Comparison of ENCODE assay signal across 8 mouse cellular contexts in the genomic region with DNA sequence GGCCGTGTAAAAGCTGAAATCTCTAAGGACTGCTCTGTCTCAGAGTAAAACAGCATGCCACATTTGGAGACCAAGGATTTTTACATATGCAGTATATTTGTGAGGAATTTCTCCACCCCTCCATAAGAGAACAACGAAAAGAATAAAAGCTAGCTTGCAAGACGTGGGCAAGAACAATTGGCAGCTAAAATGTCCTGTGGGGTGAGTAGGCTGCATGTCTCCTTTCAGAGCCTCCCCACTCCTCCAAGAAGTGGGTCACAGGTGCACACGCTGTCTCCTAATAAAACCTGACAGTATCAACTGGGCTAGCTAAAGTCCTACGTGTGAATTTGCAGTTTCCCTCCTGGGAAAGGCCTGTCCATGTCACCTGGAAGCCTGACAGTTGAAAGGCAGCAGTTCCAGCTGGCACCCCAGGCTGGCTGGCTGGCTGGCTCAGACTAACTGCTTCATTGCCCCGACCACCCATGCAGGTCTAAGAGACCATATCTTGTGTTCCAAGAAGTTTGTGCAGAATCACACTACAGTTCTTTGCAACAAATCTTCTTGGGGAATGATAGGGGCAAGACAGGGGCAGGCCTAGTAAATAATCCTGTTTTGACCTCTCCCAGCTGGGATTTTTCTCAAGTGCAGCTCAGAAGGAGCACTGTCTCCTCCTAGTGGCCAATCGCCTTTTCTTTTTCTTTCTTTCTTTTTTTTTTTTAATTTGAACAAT. TPM values are rescaled to one million over a fixed set of nuclear protein-coding genes. Genes with fewer than 3 reads are reported as not detected.
DNase-seq lines count a peak whose midpoint lies in the region; ATAC-seq lines count a peak whose summit lies in the region.

No protein-coding gene starts in this region.

- H3K27ac ChIP-seq in hindbrain, embryonic 12.5 days = no peak overlapping the region
- no peak overlapping the region for H3K27ac ChIP-seq in hindbrain, embryonic 13.5 days
- H3K27ac ChIP-seq in kidney, embryonic 15.5 days = no peak overlapping the region

- no peak overlapping the region for H3K4me2 ChIP-seq in hindbrain, embryonic 12.5 days (replicated peaks)
- no peak overlapping the region for H3K4me2 ChIP-seq in hindbrain, embryonic 13.5 days
- no peak overlapping the region for H3K4me2 ChIP-seq in kidney, embryonic 15.5 days

- H3K27me3 ChIP-seq in hindbrain, embryonic 12.5 days = no peaks in the 10 kb centered on the region
- H3K27me3 ChIP-seq in hindbrain, embryonic 13.5 days = no peaks in the 10 kb centered on the region
- H3K27me3 ChIP-seq in kidney, embryonic 15.5 days = no peaks in the 10 kb centered on the region

- peak; percentile 63 for DNase-seq in 416B (ENCODE audit: low read depth)
- DNase-seq in ES-CJ7 (ENCODE audit: low read depth, low spot score) = peak; percentile 41
- DNase-seq in adrenal gland, postnatal 4 days (ENCODE audit: low spot score in 2 of 2) = no peak
- DNase-seq in B cell, adult 2 months = no peak
- DNase-seq in urinary bladder, postnatal 36 days (ENCODE audit: low spot score in 2 of 2) = no peak

- 0 out of 2 replicates have a peak, but pooled peaks have one; percentile 26 for ATAC-seq in hindbrain, embryonic 12.5 days (ENCODE audit: low FRiP score)
- no peak; the same call in 1 of the 2 replicates for ATAC-seq in hindbrain, embryonic 13.5 days (ENCODE audit: low FRiP score)
- peak; percentile 87 for ATAC-seq in kidney, embryonic 15.5 days (replicated peaks; ENCODE audit: low FRiP score)

- H3K36me3 ChIP-seq in hindbrain, embryonic 12.5 days = no peaks in the 10 kb centered on the region
- no peaks in the 10 kb centered on the region for H3K36me3 ChIP-seq in hindbrain, embryonic 13.5 days
- no peaks in the 10 kb centered on the region for H3K36me3 ChIP-seq in kidney, embryonic 15.5 days

- H3K9me3 ChIP-seq in hindbrain, embryonic 12.5 days (replicated peaks) = no peaks in the 10 kb centered on the region
- no peaks in the 10 kb centered on the region for H3K9me3 ChIP-seq in hindbrain, embryonic 13.5 days
- no peaks in the 10 kb centered on the region for H3K9me3 ChIP-seq in kidney, embryonic 15.5 days (replicated peaks)

- no peak overlapping the region for H3K9ac ChIP-seq in hindbrain, embryonic 12.5 days
- no peak overlapping the region for H3K9ac ChIP-seq in hindbrain, embryonic 13.5 days
- no peak overlapping the region for H3K9ac ChIP-seq in kidney, embryonic 15.5 days

- no peak overlapping the region for H3K4me3 ChIP-seq in hindbrain, embryonic 12.5 days
- H3K4me3 ChIP-seq in hindbrain, embryonic 13.5 days = no peak overlapping the region
- no peak overlapping the region for H3K4me3 ChIP-seq in kidney, embryonic 15.5 days (replicated peaks)

- H3K4me1 ChIP-seq in hindbrain, embryonic 12.5 days = no peaks in the 10 kb centered on the region
- H3K4me1 ChIP-seq in hindbrain, embryonic 13.5 days (replicated peaks) = no peaks in the 10 kb centered on the region
- 0 out of 2 replicates have a peak, but pooled peaks cover 7% of the 10 kb centered on the region for H3K4me1 ChIP-seq in kidney, embryonic 15.5 days

- WGBS in hindbrain, embryonic 12.5 days = 37% methylated on average over 7 of the region's 7 CpGs
- 33% methylated on average over 7 of the region's 7 CpGs for WGBS in hindbrain, embryonic 13.5 days
- 18% methylated on average over 7 of the region's 7 CpGs for WGBS in kidney, embryonic 15.5 days

RNA-seq across cellular contexts. Expression of gene Slc31a2, which starts 0.9 kb away (rescaled TPM):
- polyA plus RNA-seq in hindbrain, embryonic 12.5 days (2016; fragmentation: Nextera tagmentation; extraction: Ambion mirVana) = 12.9 and 13.0 TPM in 2 replicates
- 15.2 and 15.3 TPM in 2 replicates for polyA plus RNA-seq in hindbrain, embryonic 13.5 days (2015; fragmentation: Nextera tagmentation; extraction: Ambion mirVana)
- 23.9 and 26.5 TPM in 2 replicates for polyA plus RNA-seq in kidney, embryonic 15.5 days (2015; fragmentation: Nextera tagmentation; extraction: Ambion mirVana)
- total RNA-seq in adrenal gland, postnatal 4 days (2021) = 10 to 100 TPM; 26.3 to 27.6 TPM

RNA-seq across cellular contexts. Expression of gene Zfp37, which starts 32.4 kb away (rescaled TPM):
- polyA plus RNA-seq in hindbrain, embryonic 12.5 days (2016; fragmentation: Nextera tagmentation; extraction: Ambion mirVana) = 29.4 and 30.2 TPM in 2 replicates
- 25.3 and 29.5 TPM in 2 replicates for polyA plus RNA-seq in hindbrain, embryonic 13.5 days (2015; fragmentation: Nextera tagmentation; extraction: Ambion mirVana)
- 10.2 and 11.3 TPM in 2 replicates for polyA plus RNA-seq in kidney, embryonic 15.5 days (2015; fragmentation: Nextera tagmentation; extraction: Ambion mirVana)
- total RNA-seq in adrenal gland, postnatal 4 days (2021) = 10 to 100 TPM; 11.3 to 12.3 TPM

Comparison
In these comparisons a context has a peak if more than half of its experiments do, and no peak if none do; other contexts are left out.
1. DNase-seq: peak in 416B (single experiment) and ES-CJ7 (single experiment); none in adrenal gland, postnatal 4 days (0 of 2), B cell, adult 2 months (0 of 2) and urinary bladder, postnatal 36 days (0 of 2).